Mouse (Mus musculus) hindbrain, embryonic 12.5 days (tissue): ENCODE measurements around the gene Gm20388. TPM values are rescaled to one million over a fixed set of nuclear protein-coding genes. Genes with fewer than 3 reads are reported as not detected.

Experiments used
- ATAC-seq: fragments of 200-750 bp; cut with Nextera tagmentation; 2 replicates; pipeline ENCODE4 v1.8.0; 2017; ENCODE audit warnings: moderate TSS enrichment; ENCODE audit not compliant: low FRiP score
- H3K27ac ChIP-seq: fragments of 300-500 bp; sonication (generic); 2 replicates; pipeline ENCODE4 v1.5.1; 2016; ENCODE audit warnings: mild to moderate bottlenecking
- H3K27me3 ChIP-seq: fragments of 300-500 bp; sonication (generic); 2 replicates; pipeline ENCODE4 v1.6.1; 2016; ENCODE audit warnings: mild to moderate bottlenecking
- H3K36me3 ChIP-seq: fragments of 300-500 bp; sonication (generic); 2 replicates; pipeline ENCODE4 v1.6.1; 2016; ENCODE audit warnings: mild to moderate bottlenecking
- H3K4me1 ChIP-seq: fragments of 300-500 bp; sonication (generic); 2 replicates; pipeline ENCODE4 v1.6.1; 2016
- H3K4me2 ChIP-seq: fragments of 300-500 bp; sonication (generic); replicated peaks from 2 replicates; pipeline ENCODE4 v1.6.1; 2016; ENCODE audit warnings: mild to moderate bottlenecking
- H3K4me3 ChIP-seq: fragments of 300-500 bp; sonication (generic); 2 replicates; pipeline ENCODE4 v1.5.1; 2016; ENCODE audit warnings: mild to moderate bottlenecking
- H3K9ac ChIP-seq: fragments of 300-500 bp; sonication (generic); 2 replicates; pipeline ENCODE4 v1.6.1; 2016; ENCODE audit warnings: mild to moderate bottlenecking, moderate library complexity
- H3K9me3 ChIP-seq: fragments of 300-500 bp; sonication (generic); replicated peaks from 2 replicates; pipeline ENCODE4 v1.6.1; 2016; ENCODE audit warnings: mild to moderate bottlenecking
- WGBS: fragments of 180-500 bp; shearing (Covaris S2); methylation state at CpG from one replicate; pipeline ENCODE4 v1.1.7; 2016; 5-methylcytosine and 5-hydroxymethylcytosine counted together
- polyA plus RNA-seq: library from polyadenylated mRNA; unstranded; fragments of >200 nt; fragmentation: Nextera tagmentation; extraction: Ambion mirVana; gene quantifications from 2 replicates; pipeline ENCODE4 v1.2.1, GENCODE M21; 2016

The Gm20388 gene
- polyA plus RNA-seq, 1 experiment from 2014 or later = not detected

GRCm38 (mm10) chr8:122266867-122267266, 2356.2 kb downstream of the Gm20388 start:
- peaks cover 11% of the 10 kb centered on the region for H3K4me1 ChIP-seq
- H3K36me3 ChIP-seq = no peaks in the 10 kb centered on the region; the same call in 1 of the 2 replicates
- no peak overlapping the region for H3K4me3 ChIP-seq
- H3K9ac ChIP-seq = no peak overlapping the region
- H3K9me3 ChIP-seq = no peaks in the 10 kb centered on the region
- H3K4me2 ChIP-seq = no peak overlapping the region
- peaks cover 49% of the 10 kb centered on the region for H3K27me3 ChIP-seq
- no peak for ATAC-seq
- 45% methylated on average over 13 of the region's 13 CpGs for WGBS
- no peak overlapping the region for H3K27ac ChIP-seq

GRCm38 (mm10) chr8:122268861-122269260, 2358.2 kb downstream of the Gm20388 start:
- ATAC-seq = no peak
- no peak overlapping the region for H3K27ac ChIP-seq
- no peaks in the 10 kb centered on the region; the same call in 1 of the 2 replicates for H3K36me3 ChIP-seq
- 61% methylated on average over 24 of the region's 24 CpGs for WGBS
- H3K9ac ChIP-seq = peak overlapping the region; percentile 49
- peaks cover 40% of the 10 kb centered on the region for H3K27me3 ChIP-seq
- H3K9me3 ChIP-seq = no peaks in the 10 kb centered on the region
- H3K4me1 ChIP-seq = peaks cover 16% of the 10 kb centered on the region
- peak overlapping the region; percentile 72 for H3K4me2 ChIP-seq
- H3K4me3 ChIP-seq = peak overlapping the region; percentile 36

- peaks cover 44% of the 10 kb centered on the region for H3K27me3 ChIP-seq
- H3K4me1 ChIP-seq = peaks cover 15% of the 10 kb centered on the region
- no peaks in the 10 kb centered on the region; the same call in 1 of the 2 replicates for H3K36me3 ChIP-seq
- no peak overlapping the region for H3K27ac ChIP-seq
- no peaks in the 10 kb centered on the region for H3K9me3 ChIP-seq
- peak overlapping the region; percentile 72 for H3K4me2 ChIP-seq
- H3K4me3 ChIP-seq = peak overlapping the region; percentile 36
- peak overlapping the region; percentile 49 for H3K9ac ChIP-seq
- 0 out of 2 replicates have a peak, but pooled peaks have one; percentile 43 for ATAC-seq
- WGBS = 8% methylated on average over 20 of the region's 21 CpGs
Observed at GRCm38 (mm10) chr8:122269404-122269803, 2358.8 kb downstream of the Gm20388 start.

GRCm38 (mm10) chr8:122270555-122270954, 2359.9 kb downstream of the Gm20388 start:
- Histone ChIP-seq H3K4me1 (peaks cover 15% of the 10 kb centered on the region), H3K9ac (peak overlapping the region; percentile 8; the same call in 1 of the 2 replicates), H3K9me3 (no peaks in the 10 kb centered on the region), H3K27me3 (peaks cover 47% of the 10 kb centered on the region), H3K27ac (no peak overlapping the region), H3K36me3 (no peaks in the 10 kb centered on the region; the same call in 1 of the 2 replicates), H3K4me2 (no peak overlapping the region), H3K4me3 (no peak overlapping the region)
- ATAC-seq = no peak
- 65% methylated on average over 7 of the region's 7 CpGs for WGBS

- peaks cover 33% of the 10 kb centered on the region for H3K27me3 ChIP-seq
- WGBS = 6% methylated on average over 5 of the region's 5 CpGs
Observed at GRCm38 (mm10) chr8:122273152-122273551, 2362.5 kb downstream of the Gm20388 start.

GRCm38 (mm10) chr8:122273826-122274225, 2363.2 kb downstream of the Gm20388 start:
- peaks cover 13% of the 10 kb centered on the region for H3K4me1 ChIP-seq
- 46% methylated on average over 7 of the region's 7 CpGs for WGBS
- peaks cover 29% of the 10 kb centered on the region for H3K27me3 ChIP-seq

More at GRCm38 (mm10) chr8:122273152-122273551, 2362.5 kb downstream of the Gm20388 start:
- Histone ChIP-seq H3K4me1 (peaks cover 15% of the 10 kb centered on the region), H3K4me3 (no peak overlapping the region), H3K4me2 (no peak overlapping the region), H3K36me3 (no peaks in the 10 kb centered on the region), H3K27ac (no peak overlapping the region), H3K9ac (no peak overlapping the region), H3K9me3 (no peaks in the 10 kb centered on the region)
- ATAC-seq = peak; percentile 51; the same call in 1 of the 2 replicates

GRCm38 (mm10) chr8:122274651-122275391, 2364.2 kb downstream of the Gm20388 start:
- no peak for ATAC-seq
- H3K4me2 ChIP-seq = no peak overlapping the region

More at GRCm38 (mm10) chr8:122273826-122274225, 2363.2 kb downstream of the Gm20388 start:
- Histone ChIP-seq H3K9me3 (no peaks in the 10 kb centered on the region), H3K9ac (no peak overlapping the region), H3K4me3 (no peak overlapping the region), H3K4me2 (no peak overlapping the region), H3K27ac (no peak overlapping the region), H3K36me3 (no peaks in the 10 kb centered on the region)
- ATAC-seq = no peak

GRCm38 (mm10) chr8:122276308-122276707, 2365.7 kb downstream of the Gm20388 start:
- H3K9me3 ChIP-seq = no peaks in the 10 kb centered on the region
- no peak overlapping the region for H3K4me3 ChIP-seq
- H3K9ac ChIP-seq = no peak overlapping the region
- H3K4me2 ChIP-seq = no peak overlapping the region
- no peak for ATAC-seq
- no peak overlapping the region for H3K27ac ChIP-seq
- no peaks in the 10 kb centered on the region for H3K36me3 ChIP-seq
- peaks cover 12% of the 10 kb centered on the region; the same call in 1 of the 2 replicates for H3K27me3 ChIP-seq
- 97% methylated on average over 5 of the region's 5 CpGs for WGBS
- peaks cover 21% of the 10 kb centered on the region for H3K4me1 ChIP-seq

More at GRCm38 (mm10) chr8:122274651-122275391, 2364.2 kb downstream of the Gm20388 start:
- H3K36me3 ChIP-seq = no peaks in the 10 kb centered on the region
- no peak overlapping the region for H3K9ac ChIP-seq
- peaks cover 25% of the 10 kb centered on the region for H3K27me3 ChIP-seq
- no peak overlapping the region for H3K4me3 ChIP-seq
- H3K4me1 ChIP-seq = peaks cover 8% of the 10 kb centered on the region
- WGBS = 79% methylated on average over 11 of the region's 11 CpGs
- no peaks in the 10 kb centered on the region for H3K9me3 ChIP-seq
- H3K27ac ChIP-seq = no peak overlapping the region

- Histone ChIP-seq H3K36me3 (no peaks in the 10 kb centered on the region), H3K4me3 (no peak overlapping the region), H3K27ac (no peak overlapping the region), H3K9ac (no peak overlapping the region), H3K27me3 (peaks cover 8% of the 10 kb centered on the region; the same call in 1 of the 2 replicates), H3K4me2 (no peak overlapping the region), H3K9me3 (no peaks in the 10 kb centered on the region), H3K4me1 (peaks cover 24% of the 10 kb centered on the region)
- no peak for ATAC-seq
- 78% methylated on average over 18 of the region's 18 CpGs for WGBS
Observed at GRCm38 (mm10) chr8:122277204-122277995, 2366.8 kb downstream of the Gm20388 start.

- no peak overlapping the region for H3K9ac ChIP-seq
- H3K36me3 ChIP-seq = no peaks in the 10 kb centered on the region
- H3K4me3 ChIP-seq = no peak overlapping the region
- WGBS = 81% methylated on average over 4 of the region's 4 CpGs
- no peak overlapping the region for H3K27ac ChIP-seq
- peaks cover 44% of the 10 kb centered on the region for H3K4me1 ChIP-seq
- no peak for ATAC-seq
- no peak overlapping the region for H3K4me2 ChIP-seq
- no peaks in the 10 kb centered on the region for H3K9me3 ChIP-seq
- peaks cover 23% of the 10 kb centered on the region for H3K27me3 ChIP-seq
Observed at GRCm38 (mm10) chr8:122280156-122280555, 2369.5 kb downstream of the Gm20388 start.

- peak overlapping the region; percentile 62 for H3K4me3 ChIP-seq
- no peaks in the 10 kb centered on the region for H3K9me3 ChIP-seq
- 12% methylated on average over 20 of the region's 20 CpGs for WGBS
- H3K36me3 ChIP-seq = no peaks in the 10 kb centered on the region
- peaks cover 29% of the 10 kb centered on the region for H3K27me3 ChIP-seq
- H3K9ac ChIP-seq = peak overlapping the region; percentile 18; the same call in 1 of the 2 replicates
- peak; percentile 28 for ATAC-seq
- H3K4me1 ChIP-seq = peaks cover 49% of the 10 kb centered on the region
- 0 out of 2 replicates have a peak overlapping the region, but pooled peaks have one; percentile 71 for H3K27ac ChIP-seq
- peak overlapping the region; percentile 98 for H3K4me2 ChIP-seq
Observed at GRCm38 (mm10) chr8:122280588-122281316, 2370.1 kb downstream of the Gm20388 start.
